Mouse (Mus musculus) hindlimb bud, embryonic 11.5 days (tissue): Measurements from ENCODE around the gene Zfp81.
A peak's percentile ranks its signal among the peaks of the same experiment; 100 is the strongest.
"Not testable (repeated sequence)": the region's sequence is repeated elsewhere in the genome, so short reads cannot be mapped to it uniquely, and the experiment has no call there.

ENCODE experiments used
- DNase-seq: peaks from one replicate; pipeline ENCODE4 v3.0.0-alpha.2; 2012; ENCODE audit warnings: low read depth, low spot score; ENCODE audit errors: extremely low spot score

Gene Zfp81

DNA sequence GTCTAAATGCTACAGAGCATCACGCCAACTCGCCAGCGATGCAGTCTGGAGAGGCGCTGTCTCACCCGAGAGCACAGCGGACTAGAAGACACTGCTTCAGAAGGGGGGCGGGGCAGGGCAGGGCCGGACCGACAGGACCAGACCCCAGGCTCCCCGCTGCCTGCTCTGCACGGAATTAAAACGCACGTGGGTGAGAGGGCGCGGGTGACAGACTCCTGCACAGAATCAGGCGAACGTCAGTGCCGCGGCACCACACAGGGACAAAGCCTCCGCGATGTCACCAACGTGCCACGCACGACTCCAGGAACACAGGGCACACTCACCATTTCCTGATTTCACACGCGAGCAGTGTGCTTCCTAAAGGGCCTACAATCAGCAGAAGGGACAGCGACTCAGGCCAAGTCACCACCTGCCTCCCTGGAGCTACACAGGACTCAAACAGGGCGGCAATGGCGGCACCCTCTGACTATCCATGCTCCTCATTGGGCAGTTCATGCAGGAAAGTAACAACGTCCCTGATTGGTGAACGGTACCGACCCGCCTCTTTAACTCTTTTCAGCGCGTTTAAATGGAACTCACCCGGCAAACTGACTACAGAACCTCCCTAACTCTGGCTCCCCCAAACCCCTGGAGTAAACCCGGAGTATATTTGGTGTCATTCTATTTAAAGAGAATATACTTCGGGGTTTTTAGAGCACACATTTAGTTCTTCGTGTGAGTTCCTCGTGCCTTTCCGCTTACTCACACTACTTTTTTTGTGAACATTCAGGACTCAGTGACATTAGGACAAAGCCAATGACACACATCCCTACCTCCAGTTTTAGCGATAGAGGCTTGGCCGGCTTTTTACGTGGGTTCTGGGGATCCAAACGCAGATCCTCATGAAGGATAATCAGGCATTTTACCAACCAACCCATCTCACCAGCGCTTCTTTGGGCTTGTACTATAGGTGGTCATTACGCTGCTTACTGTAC, at the start of gene Zfp81:
Gene Zfp81, minus strand, starts transcription at position 468 of the 974 bp plus-strand sequence.
- peak; percentile 56 for DNase-seq

DNA sequence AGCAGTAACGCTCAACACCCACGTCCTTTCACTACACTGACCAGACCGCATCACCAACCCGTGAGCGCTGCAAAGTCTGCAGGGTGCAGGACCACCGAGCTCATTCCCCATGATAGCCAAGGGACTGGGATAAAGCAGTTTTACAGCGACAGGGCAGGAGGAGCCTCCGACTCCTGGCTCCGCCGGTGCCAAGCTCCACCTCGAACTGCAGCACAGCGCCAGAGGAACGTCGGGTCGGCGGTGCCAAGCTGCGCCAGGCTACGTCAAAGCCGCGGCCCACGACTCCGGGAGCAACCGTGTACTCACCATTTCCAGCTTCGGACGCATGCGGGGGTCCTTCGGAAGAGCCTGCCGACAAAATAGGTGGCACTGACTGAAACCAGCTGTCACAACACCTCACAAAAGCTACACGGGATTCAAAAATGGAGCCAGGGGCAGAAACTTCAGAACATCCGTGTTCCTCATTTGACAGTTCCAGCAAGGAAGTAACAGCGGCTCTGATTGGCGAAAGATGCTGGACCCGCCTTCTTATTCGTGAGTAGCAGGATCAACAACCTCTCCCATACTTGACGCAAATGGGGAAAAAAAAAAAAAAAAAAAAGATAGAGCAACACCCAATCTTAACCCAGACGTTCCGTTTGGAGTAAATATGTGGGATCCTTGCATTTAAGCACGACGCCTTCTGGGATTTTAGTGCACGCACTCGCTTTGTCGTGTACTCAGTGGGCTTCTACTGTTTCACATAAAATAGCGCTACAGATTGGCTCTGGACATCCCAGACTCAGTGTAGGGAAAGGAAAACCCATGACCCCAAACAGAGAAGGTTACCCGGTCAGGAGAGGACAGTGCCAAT, 35.7 kb upstream of the Zfp81 start, which contains the start of gene Zfp101:
Gene Zfp101, minus strand, starts transcription at position 460 of the 853 bp plus-strand sequence.
- DNase-seq: peak; percentile 93

DNA sequence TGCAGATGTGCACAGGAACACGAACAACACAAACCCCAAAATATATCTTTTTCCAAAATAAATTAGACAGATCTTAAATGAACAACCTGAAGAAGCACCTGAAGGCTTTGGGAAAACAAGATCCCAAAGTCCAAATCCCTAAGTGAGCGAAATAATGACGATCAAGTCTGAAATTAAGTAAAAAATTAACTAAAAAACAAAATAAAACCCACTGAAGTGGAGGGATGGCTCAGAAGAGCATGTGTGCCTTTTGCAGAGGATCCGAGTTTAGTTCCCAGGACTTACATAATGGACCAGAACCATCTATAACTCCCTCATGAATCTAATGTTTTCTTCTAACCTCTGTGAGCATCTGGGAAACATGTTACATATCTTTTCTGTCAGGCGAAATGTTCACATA, 33.6 kb upstream of the Zfp81 start:
- no peak for DNase-seq

- no peak for DNase-seq
Observed at GRCm38 (mm10) chr17:33385705-33386104, 27.0 kb upstream of the Zfp81 start.

GRCm38 (mm10) chr17:33372795-33373194, 14.1 kb upstream of the Zfp81 start:
- DNase-seq: no peak

DNA sequence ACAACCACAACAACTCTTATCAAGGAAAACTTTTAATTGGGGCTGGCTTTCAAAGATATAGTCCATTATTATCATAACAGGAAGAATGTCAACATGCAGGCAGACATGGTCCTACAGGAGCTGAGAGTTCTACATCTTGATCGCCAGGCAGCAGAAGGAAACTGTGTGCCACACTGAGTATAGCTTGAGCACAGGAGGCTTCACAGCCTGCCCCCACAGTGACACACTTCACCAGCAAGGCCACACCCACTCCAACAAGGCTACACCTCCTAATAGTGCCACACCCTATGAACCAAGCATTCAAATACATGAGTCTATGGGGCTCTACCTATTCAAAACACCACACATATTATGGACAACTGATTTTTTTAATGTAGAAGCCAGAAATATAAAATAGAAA, 5.7 kb downstream of the Zfp81 start:
- DNase-seq: no peak

DNA sequence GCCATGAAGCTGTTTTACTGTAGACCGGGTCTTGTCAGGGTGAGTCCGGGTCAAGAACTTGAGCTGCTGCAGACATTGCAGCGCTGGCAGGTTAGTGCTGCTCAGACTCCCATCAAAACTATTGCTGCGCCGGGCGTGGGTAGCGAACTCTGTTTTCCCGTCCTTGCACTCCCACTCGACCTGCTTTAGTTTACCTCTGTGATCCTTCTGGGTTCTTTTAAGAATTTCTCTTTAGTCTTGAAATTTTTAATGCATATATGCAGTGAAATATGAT, 68.9 kb downstream of the Zfp81 start:
- not testable (repeated sequence) for DNase-seq

GRCm38 (mm10) chr17:33289039-33289875, 69.4 kb downstream of the Zfp81 start, which contains the start of gene Zfp955b:
TSS of gene Zfp955b (plus strand) at chr17:33289544.
- not testable (repeated sequence) for DNase-seq
